Mouse (Mus musculus): ENCODE results near the gene Atxn7l3b. TPM values are rescaled to one million over a fixed set of nuclear protein-coding genes. Genes with fewer than 3 reads are reported as not detected.
A peak's percentile ranks its signal among the peaks of the same experiment; 100 is the strongest.

Gene Atxn7l3b
- total and polyA plus RNA-seq, 2 experiments from 2014 or later = 183 to 401 TPM

- H3K27me3 ChIP-seq (ENCODE audit: insufficient read depth, low read length) = no peaks in the 10 kb centered on the region
- no peaks in the 10 kb centered on the region for H3K36me3 ChIP-seq (ENCODE audit: insufficient read depth, low read length)
- ATAC-seq (no peak), DNase-seq (ENCODE audit: low spot score) (no peak)
- no peak overlapping the region for H3K27ac ChIP-seq
- no peak overlapping the region for H3K9ac ChIP-seq (replicated peaks; ENCODE audit: low read length)
- TF ChIP-seq CTCF (IDR thresholded peaks at IDR 0.05; ENCODE audit: low read depth) = no peak
- H3K4me2 ChIP-seq (ENCODE audit: low read depth, low read length) = no peak overlapping the region
- WGBS = 55% methylated on average over 3 of the region's 3 CpGs
- no peaks in the 10 kb centered on the region for H3K9me3 ChIP-seq (ENCODE audit: low read length)
- no peak overlapping the region for H3K4me3 ChIP-seq (ENCODE audit: low read length)
- H3K4me1 ChIP-seq (ENCODE audit: insufficient read depth, low read length) = no peaks in the 10 kb centered on the region
These were observed 29.0 kb downstream of the Atxn7l3b start for GRCm38 (mm10) chr10:112899796-112900195.

- Histone ChIP-seq H3K36me3 (ENCODE audit: insufficient read depth, low read length) (no peaks in the 10 kb centered on the region), H3K27ac (no peak overlapping the region), H3K9me3 (ENCODE audit: low read length) (no peaks in the 10 kb centered on the region), H3K4me3 (ENCODE audit: low read length) (no peak overlapping the region), H3K4me1 (ENCODE audit: insufficient read depth, low read length) (no peaks in the 10 kb centered on the region), H3K9ac (replicated peaks; ENCODE audit: low read length) (no peak overlapping the region), H3K4me2 (ENCODE audit: low read depth, low read length) (no peak overlapping the region), H3K27me3 (ENCODE audit: insufficient read depth, low read length) (no peaks in the 10 kb centered on the region)
- no peak for DNase-seq (ENCODE audit: low spot score)
- no peak for ATAC-seq
- WGBS = 51% methylated on average over 4 of the region's 4 CpGs
- TF ChIP-seq CTCF (IDR thresholded peaks at IDR 0.05; ENCODE audit: low read depth) = no peak
These were observed 32.2 kb downstream of the Atxn7l3b start for GRCm38 (mm10) chr10:112896636-112897035.

DNA sequence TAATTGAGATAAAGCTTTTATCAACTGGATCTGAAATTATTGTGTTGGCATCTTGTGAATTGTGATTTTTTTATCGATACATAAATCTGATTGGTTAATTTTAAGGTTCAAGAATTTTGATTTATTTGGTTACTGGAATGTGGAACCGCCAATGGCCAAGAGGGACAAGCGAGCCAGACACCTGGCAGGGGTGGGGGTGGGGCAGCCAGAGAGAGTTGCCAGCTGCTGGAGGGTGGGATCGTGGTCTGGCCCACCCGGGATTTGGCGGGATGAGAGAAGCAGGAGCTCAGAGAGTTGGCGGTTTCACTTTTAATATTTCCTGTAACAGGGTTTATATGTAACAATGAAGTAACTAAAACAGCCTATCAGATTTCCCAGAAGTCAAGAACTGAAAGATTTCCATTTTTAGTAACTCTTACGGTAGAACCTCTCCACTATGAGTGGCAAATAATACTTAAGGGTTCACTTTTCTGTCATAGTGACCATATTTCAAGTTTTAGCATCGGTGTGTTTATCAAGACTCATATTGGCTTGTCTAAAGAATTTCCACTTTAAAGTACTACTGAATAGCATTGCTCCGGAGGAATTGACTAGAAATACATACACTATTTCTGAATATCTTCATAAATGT, 35.1 kb downstream of the Atxn7l3b start:
- WGBS = 91% methylated on average over 10 of the region's 10 CpGs
- H3K4me1 ChIP-seq (ENCODE audit: insufficient read depth, low read length) = no peaks in the 10 kb centered on the region
- no peak overlapping the region for H3K9ac ChIP-seq (replicated peaks; ENCODE audit: low read length)
- no peak overlapping the region for H3K4me3 ChIP-seq (ENCODE audit: low read length)
- ATAC-seq = no peak
- no peaks in the 10 kb centered on the region for H3K9me3 ChIP-seq (ENCODE audit: low read length)
- no peak for DNase-seq (ENCODE audit: low spot score)
- no peak for TF ChIP-seq CTCF (IDR thresholded peaks at IDR 0.05; ENCODE audit: low read depth)
- H3K36me3 ChIP-seq (ENCODE audit: insufficient read depth, low read length) = no peaks in the 10 kb centered on the region
- no peak overlapping the region for H3K4me2 ChIP-seq (ENCODE audit: low read depth, low read length)
- H3K27ac ChIP-seq = no peak overlapping the region
- no peaks in the 10 kb centered on the region for H3K27me3 ChIP-seq (ENCODE audit: insufficient read depth, low read length)

GRCm38 (mm10) chr10:112884064-112884463, 44.7 kb downstream of the Atxn7l3b start:
- Histone ChIP-seq H3K27me3 (ENCODE audit: insufficient read depth, low read length) (no peaks in the 10 kb centered on the region), H3K9me3 (ENCODE audit: low read length) (no peaks in the 10 kb centered on the region), H3K27ac (no peak overlapping the region), H3K4me2 (ENCODE audit: low read depth, low read length) (no peak overlapping the region), H3K4me1 (ENCODE audit: insufficient read depth, low read length) (no peaks in the 10 kb centered on the region), H3K36me3 (ENCODE audit: insufficient read depth, low read length) (no peaks in the 10 kb centered on the region), H3K4me3 (ENCODE audit: low read length) (no peak overlapping the region), H3K9ac (replicated peaks; ENCODE audit: low read length) (no peak overlapping the region)
- DNase-seq (ENCODE audit: low spot score) = no peak
- 70% methylated on average over 9 of the region's 9 CpGs for WGBS
- ATAC-seq = no peak
- no peak for TF ChIP-seq CTCF (IDR thresholded peaks at IDR 0.05; ENCODE audit: low read depth)

GRCm38 (mm10) chr10:112883688-112884004, 45.2 kb downstream of the Atxn7l3b start:
- Histone ChIP-seq H3K27me3 (ENCODE audit: insufficient read depth, low read length) (no peaks in the 10 kb centered on the region), H3K4me3 (ENCODE audit: low read length) (no peak overlapping the region), H3K27ac (no peak overlapping the region), H3K4me1 (ENCODE audit: insufficient read depth, low read length) (no peaks in the 10 kb centered on the region), H3K4me2 (ENCODE audit: low read depth, low read length) (no peak overlapping the region), H3K36me3 (ENCODE audit: insufficient read depth, low read length) (no peaks in the 10 kb centered on the region), H3K9ac (replicated peaks; ENCODE audit: low read length) (no peak overlapping the region), H3K9me3 (ENCODE audit: low read length) (no peaks in the 10 kb centered on the region)
- no peak for TF ChIP-seq CTCF (IDR thresholded peaks at IDR 0.05; ENCODE audit: low read depth)
- ATAC-seq (no peak), DNase-seq (ENCODE audit: low spot score) (no peak)
- WGBS = 50% methylated on average over 3 of the region's 3 CpGs

- H3K4me2 ChIP-seq (ENCODE audit: low read depth, low read length) = no peak overlapping the region
- H3K4me3 ChIP-seq (ENCODE audit: low read length) = no peak overlapping the region
- ATAC-seq (no peak), DNase-seq (ENCODE audit: low spot score) (peak; percentile 27)
- WGBS = 34% methylated on average over 6 of the region's 6 CpGs
- no peaks in the 10 kb centered on the region for H3K9me3 ChIP-seq (ENCODE audit: low read length)
- TF ChIP-seq CTCF (IDR thresholded peaks at IDR 0.05; ENCODE audit: low read depth) = no peak
- H3K9ac ChIP-seq (replicated peaks; ENCODE audit: low read length) = no peak overlapping the region
- H3K36me3 ChIP-seq (ENCODE audit: insufficient read depth, low read length) = no peaks in the 10 kb centered on the region
- H3K27ac ChIP-seq = no peak overlapping the region
- H3K27me3 ChIP-seq (ENCODE audit: insufficient read depth, low read length) = no peaks in the 10 kb centered on the region
- no peaks in the 10 kb centered on the region for H3K4me1 ChIP-seq (ENCODE audit: insufficient read depth, low read length)
These were observed 45.8 kb downstream of the Atxn7l3b start for GRCm38 (mm10) chr10:112882789-112883687.

GRCm38 (mm10) chr10:112882149-112882548, 46.7 kb downstream of the Atxn7l3b start:
- Histone ChIP-seq H3K27me3 (ENCODE audit: insufficient read depth, low read length) (no peaks in the 10 kb centered on the region), H3K4me1 (ENCODE audit: insufficient read depth, low read length) (no peaks in the 10 kb centered on the region), H3K4me3 (ENCODE audit: low read length) (no peak overlapping the region), H3K27ac (no peak overlapping the region), H3K4me2 (ENCODE audit: low read depth, low read length) (no peak overlapping the region), H3K36me3 (ENCODE audit: insufficient read depth, low read length) (no peaks in the 10 kb centered on the region), H3K9me3 (ENCODE audit: low read length) (no peaks in the 10 kb centered on the region), H3K9ac (replicated peaks; ENCODE audit: low read length) (no peak overlapping the region)
- WGBS = 90% methylated on average over 3 of the region's 3 CpGs
- DNase-seq (ENCODE audit: low spot score) (no peak), ATAC-seq (no peak)
- TF ChIP-seq CTCF (IDR thresholded peaks at IDR 0.05; ENCODE audit: low read depth) = no peak

Data from hindbrain, postnatal 0 days (tissue).